Mouse (Mus musculus) adrenal gland, postnatal 4 days (tissue): ENCODE data around the gene Notch2. TPM values are rescaled to one million over a fixed set of nuclear protein-coding genes. Genes with fewer than 3 reads are reported as not detected.
A peak's percentile ranks its signal among the peaks of the same experiment; 100 is the strongest.

Source experiments
- DNase-seq, 2 experiments: peaks; one replicate each; pipeline ENCODE4 v3.0.0; 2021 to 2022; ENCODE audit warnings: low spot score in 2 of 2, mixed read lengths in 2 of 2
- long read RNA-seq, 2 experiments: library from polyadenylated mRNA; stranded (forward); transcript quantifications; one replicate each; pipeline ENCODE4 v2.0.0; 2021
- total RNA-seq, 2 experiments: library from RNA; stranded (reverse); gene quantifications; 2 replicates each; pipeline ENCODE4 v1.2.3; 2021

Notch2 gene
- 10 to 100 TPM; 73.9 to 80.1 TPM for total RNA-seq
- long read RNA-seq, experiment 1, partial matches to known transcripts = 0 of 3 reads
- long read RNA-seq, experiment 1, other reads (novel, unspliced or antisense) = 3 of 3 reads
- long read RNA-seq, experiment 2, partial matches to known transcripts = 2 of 4 reads
- long read RNA-seq, experiment 2, other reads (novel, unspliced or antisense) = 2 of 4 reads

DNA sequence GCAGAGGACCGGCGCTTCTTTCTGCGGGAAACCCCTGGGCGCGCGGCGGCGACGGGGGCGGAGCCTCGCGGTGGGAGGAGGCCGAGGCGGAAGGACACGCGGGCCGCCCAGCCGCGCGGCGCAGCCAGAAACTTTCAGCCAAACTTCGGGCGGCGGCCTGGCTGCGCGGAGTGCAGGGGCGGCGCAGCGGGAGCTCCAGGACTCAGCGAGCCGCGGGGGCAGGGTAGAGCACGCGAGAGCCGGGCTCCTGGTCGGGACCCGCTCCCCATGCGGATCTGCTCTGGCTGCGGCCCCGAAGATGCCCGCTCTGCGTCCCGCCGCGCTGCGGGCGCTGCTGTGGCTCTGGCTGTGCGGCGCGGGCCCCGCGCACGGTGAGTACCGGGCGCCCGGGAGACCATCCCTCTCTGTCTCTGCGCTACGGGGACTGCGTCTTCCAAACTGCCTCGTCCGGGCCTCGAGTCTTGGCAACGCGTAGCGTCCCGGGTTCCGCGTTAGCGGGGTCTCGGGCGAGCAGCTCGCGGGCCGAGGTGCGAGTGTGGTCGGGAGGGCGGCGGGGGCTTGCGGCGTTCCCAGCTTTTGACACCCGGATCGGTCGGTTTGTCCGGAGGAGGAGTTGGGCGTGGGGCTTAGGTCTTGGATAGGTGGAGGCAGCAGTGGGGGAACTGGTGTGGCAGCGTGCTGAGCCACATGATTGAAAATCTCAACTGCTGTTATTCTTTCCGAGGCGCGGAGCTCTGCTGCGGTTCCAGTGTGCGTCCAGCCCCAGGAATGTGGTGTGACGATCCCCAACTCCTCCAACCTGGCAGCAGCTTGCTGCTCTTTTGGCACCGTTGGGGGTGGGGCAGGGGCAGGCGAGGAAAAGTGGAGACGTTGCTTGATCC is at the start of gene Notch2:
Notch2 (plus strand) TSS at position 127 of the 881 bp plus-strand sequence.
- peak; percentile 88 for DNase-seq

- DNase-seq = no peak
Measured at GRCm38 (mm10) chr3:97964878-97965353, 48.4 kb upstream of the Notch2 start.

GRCm38 (mm10) chr3:97967627-97968026 is 45.7 kb upstream of the Notch2 start:
- DNase-seq = no peak

DNA sequence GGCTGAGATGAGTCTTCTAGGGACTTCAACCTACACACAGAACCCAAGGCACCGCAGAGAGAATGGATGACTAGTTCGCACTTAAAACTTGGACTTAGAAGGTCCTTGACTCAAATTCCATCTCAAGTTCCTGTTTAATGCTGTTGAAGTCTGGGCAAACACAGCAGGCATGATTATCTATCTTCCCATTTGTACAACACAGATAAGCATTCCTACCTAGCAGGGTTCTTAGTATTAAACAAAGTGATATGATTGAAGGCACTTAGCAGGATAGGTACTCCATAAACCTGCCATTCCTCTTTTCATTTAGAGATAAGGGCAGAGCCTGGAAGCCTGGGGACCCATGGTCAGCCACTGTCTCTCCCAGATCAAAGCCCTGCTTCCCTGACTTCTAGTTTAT is 45.1 kb upstream of the Notch2 start:
- no peak for DNase-seq

- DNase-seq = no peak
Measured at GRCm38 (mm10) chr3:97969019-97969418, 44.3 kb upstream of the Notch2 start.

DNA sequence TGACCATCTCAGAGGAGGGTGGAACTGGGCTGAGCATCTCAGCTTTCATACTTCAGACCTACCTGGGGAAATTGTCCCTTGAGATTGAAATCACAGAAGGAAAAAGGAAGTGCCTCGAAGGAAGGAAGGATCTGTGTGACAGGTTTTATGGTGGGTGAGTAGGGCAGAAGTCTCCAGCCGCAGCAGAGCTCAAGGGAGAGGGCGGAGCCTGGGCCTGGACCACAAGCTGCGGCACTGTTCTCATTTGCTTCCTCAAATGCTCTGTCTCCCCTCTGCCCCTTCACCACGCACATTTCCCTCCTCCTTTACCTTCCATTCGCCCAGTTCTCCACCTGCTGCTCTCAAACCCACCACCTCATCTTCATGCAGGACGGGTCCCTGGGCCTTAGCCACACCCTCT is 42.2 kb upstream of the Notch2 start:
- no peak for DNase-seq

DNA sequence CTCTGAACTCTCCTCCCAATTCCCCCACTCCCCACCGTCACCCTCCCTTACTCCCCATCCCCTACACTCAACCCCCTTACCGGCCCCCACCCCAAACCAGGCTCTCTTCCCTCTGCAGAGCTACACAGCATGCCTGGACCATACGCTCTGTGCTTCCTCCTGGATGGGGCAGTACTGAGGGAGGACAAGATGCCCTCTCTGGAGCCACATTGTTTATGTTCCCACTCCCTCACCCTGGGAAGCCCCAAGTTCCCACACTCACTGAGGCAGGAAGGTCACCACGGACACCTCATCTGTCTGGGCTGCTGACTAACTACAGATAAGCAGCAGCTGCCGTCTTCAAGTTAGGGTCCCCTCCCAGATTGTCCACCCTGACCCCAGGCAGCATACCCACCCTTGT is 41.1 kb upstream of the Notch2 start:
- DNase-seq = no peak

GRCm38 (mm10) chr3:97972707-97973106 is 40.6 kb upstream of the Notch2 start:
- no peak for DNase-seq

- DNase-seq = no peak
Measured at GRCm38 (mm10) chr3:97973306-97973705, 40.0 kb upstream of the Notch2 start.

- DNase-seq = no peak
Measured at GRCm38 (mm10) chr3:97974197-97974770, 39.0 kb upstream of the Notch2 start.

GRCm38 (mm10) chr3:97976706-97977105 is 36.6 kb upstream of the Notch2 start:
- no peak for DNase-seq

GRCm38 (mm10) chr3:97978710-97979109 is 34.6 kb upstream of the Notch2 start:
- no peak for DNase-seq

DNA sequence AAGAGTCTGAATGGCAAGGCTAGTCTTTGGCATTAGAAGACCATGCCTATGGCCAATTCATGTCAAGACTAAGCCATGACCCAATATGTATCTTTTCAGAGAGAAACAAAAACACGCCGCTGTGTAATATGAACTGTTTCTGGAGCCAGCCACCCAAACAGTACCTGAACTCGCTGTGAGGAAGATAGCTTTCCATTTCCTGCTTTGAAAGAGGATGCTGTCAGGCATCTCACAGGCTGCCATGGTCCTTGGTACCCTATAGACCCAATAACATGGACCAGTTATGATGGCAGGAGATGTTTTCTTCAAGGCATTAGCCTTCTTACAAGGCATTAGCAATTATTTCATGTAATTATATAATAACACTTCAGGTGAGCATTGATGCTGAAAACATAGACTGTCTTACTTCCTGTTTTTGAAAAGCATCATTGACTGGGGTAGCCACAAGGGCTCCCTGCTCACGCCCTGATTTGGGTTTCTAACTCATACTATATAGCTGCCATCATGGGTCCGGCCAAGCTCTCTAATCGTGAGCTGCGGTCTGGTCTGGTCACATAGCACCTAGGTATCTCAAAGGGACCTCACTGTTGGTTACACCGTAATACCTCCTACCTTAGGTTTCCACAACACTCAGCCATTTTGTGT is 32.5 kb upstream of the Notch2 start:
- DNase-seq = no peak

GRCm38 (mm10) chr3:97981376-97981906 is 31.9 kb upstream of the Notch2 start:
- no peak for DNase-seq

- no peak for DNase-seq
Measured at GRCm38 (mm10) chr3:97984870-97985506, 28.3 kb upstream of the Notch2 start.

DNA sequence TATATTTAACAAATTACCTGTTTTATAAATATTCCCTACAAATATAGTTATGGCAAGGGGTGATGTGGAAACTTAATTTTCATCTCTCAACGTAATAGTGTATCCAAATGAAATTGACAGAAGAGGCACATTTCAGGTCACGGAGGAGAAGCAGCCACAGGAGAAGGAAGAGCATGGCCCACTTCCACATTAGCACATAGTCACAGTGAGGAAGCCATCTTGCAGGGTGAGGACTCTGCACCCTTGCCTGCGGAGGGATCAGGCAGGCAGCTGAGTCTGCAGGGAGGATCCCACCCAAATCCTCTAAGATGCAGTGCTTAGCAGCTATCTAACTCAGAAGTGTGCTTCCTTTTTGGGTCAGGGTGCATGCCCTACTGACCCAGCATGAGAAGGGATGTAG is 27.6 kb upstream of the Notch2 start:
- DNase-seq = no peak

DNA sequence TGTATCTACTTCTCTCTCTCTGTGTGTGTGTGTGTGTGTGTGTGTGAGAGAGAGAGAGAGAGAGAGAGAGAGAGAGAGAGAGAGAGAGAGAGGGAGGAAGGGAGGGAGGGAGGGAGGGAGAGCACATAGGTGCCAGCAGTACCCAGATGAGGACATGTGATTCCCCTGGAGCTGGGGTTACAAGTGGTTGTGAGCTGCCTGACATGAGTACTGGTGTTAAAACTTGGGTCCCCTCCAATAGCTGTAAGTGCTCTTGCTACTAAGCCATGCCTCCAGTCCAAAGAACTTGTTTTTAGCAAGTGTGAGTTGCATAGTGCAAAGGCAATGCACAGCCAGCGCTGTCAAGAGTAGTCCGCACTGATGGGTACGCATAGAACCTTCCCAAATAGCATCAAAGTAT is 26.2 kb upstream of the Notch2 start:
- DNase-seq = no peak

GRCm38 (mm10) chr3:97988756-97989155 is 24.6 kb upstream of the Notch2 start:
- DNase-seq = no peak

GRCm38 (mm10) chr3:97990576-97990975 is 22.8 kb upstream of the Notch2 start:
- DNase-seq = no peak

DNA sequence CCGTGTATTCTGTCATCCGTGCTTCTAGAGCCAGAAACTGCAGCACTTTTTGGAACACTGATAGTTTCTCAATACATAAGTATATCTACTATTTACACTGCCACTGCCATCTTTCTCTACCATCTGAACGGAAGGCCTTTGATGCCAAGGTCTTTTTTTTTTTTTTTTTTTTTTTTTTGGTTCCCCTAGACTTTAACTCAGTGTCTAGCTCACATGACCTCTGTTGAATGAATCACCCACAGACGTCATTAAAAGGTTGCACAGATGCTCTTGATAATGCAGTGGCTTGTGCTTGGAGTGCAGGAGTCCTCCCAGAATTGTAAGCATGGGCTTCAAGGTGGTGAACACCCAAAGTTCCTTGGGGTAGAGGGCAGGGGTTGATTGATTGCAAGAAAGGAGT is 21.0 kb upstream of the Notch2 start:
- no peak for DNase-seq

GRCm38 (mm10) chr3:97993196-97993595 is 20.1 kb upstream of the Notch2 start:
- no peak for DNase-seq
